Mouse (Mus musculus) CD4-positive, CD25-positive, alpha-beta regulatory T cell, adult 2 months (primary cell): ENCODE data around the gene Ddx1.
"Not testable (repeated sequence)": the region's sequence is repeated elsewhere in the genome, so short reads cannot be mapped to it uniquely, and the experiment has no call there.

Experiments
- DNase-seq: peaks from one replicate; pipeline ENCODE4 v3.0.0-alpha.2; 2012; ENCODE audit warnings: low read depth, low spot score

Gene Ddx1

DNA sequence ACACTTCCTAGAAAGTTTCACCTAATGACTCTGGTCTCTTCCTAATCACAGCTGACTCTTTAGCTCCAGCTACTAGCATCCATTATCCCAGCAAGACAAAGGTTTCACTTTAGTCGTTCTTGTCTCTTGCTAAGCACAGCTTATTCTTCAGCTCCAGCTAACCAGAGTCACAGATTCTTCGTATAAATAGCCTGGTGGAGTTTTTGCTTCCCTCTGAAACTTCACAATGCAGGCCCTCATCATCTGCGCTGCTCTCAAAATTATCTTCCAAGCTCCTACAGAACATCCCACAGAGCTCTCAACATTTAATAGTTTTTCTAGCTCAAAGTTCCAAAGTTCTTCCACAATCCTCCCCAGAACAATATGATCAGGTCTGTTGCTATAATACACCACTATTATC, 43.3 kb downstream of the Ddx1 start:
- no peak for DNase-seq

- no peak for DNase-seq
These were observed 46.7 kb downstream of the Ddx1 start for GRCm38 (mm10) chr12:13202322-13202721.

- no peak for DNase-seq
These were observed 48.4 kb downstream of the Ddx1 start for GRCm38 (mm10) chr12:13200576-13200975.

GRCm38 (mm10) chr12:13199338-13200301, 49.4 kb downstream of the Ddx1 start:
- no peak for DNase-seq

GRCm38 (mm10) chr12:13198157-13198556, 50.9 kb downstream of the Ddx1 start:
- no peak for DNase-seq

GRCm38 (mm10) chr12:13196146-13196545, 52.9 kb downstream of the Ddx1 start:
- no peak for DNase-seq

DNA sequence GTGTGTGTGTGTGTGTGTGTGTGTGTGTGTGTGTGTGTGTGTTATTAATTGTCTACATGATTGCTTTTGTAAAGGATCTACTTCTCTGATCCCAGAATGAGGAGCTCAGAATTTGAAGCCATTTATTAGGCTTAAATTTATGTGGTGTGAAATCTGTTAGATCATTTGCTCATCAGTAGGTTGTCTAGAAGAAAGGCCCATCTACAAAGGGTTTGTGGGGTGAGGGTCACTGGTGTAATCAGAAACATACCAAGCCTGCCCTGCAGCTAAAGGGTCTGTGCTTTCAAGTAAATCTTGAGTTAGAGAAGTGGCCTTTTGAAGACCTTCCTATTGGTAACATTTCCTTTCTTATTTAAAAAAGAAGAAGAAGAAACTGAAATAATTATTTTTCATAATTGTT, 53.5 kb downstream of the Ddx1 start:
- DNase-seq: no peak

GRCm38 (mm10) chr12:13188059-13188700, 60.8 kb downstream of the Ddx1 start:
- no peak for DNase-seq

DNA sequence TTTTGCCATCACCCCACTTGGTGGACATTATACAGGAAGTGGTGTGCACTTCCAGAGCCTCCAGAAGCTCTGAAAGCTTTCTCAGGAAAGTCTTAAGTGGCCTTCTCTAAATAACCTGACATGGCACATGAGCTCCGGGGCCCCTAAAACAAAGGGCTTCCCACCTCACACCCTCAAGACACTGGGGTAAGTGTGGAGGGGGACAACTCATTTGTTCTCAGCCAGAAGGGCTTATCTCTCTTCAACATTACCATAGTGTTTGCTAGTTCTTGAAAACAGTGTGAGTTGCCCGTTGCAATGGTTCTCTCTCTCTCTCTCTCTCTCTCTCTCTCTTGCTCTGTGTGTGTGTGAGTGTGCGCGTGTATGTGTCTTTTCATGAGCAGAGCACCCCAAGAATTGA, 62.8 kb downstream of the Ddx1 start:
- no peak for DNase-seq

DNA sequence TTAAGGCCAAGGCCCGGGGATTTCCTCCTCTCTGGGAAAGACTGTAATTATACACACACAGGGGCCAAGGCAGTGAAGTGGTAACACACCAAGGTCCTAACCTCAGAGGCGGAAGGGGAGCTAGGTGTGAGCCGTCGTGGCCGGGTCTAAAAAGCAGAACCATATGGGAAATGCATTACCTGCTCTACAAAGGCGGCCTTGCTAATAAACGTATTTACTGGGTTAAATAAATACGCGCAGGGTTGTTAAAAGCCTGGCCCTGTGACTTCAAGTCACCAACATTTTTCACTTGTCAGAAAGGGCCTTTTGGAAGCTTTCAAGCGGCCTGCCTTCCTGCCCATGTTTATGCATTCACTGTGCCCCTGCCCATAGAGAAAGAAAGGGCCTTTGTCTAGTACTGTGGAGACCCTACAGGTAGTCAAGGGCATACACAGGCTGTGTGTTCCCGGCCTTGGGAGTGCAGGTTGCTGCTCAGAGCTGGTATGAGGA, 64.1 kb downstream of the Ddx1 start:
- no peak for DNase-seq

- DNase-seq: not testable (repeated sequence)
These were observed 64.9 kb downstream of the Ddx1 start for GRCm38 (mm10) chr12:13184136-13184535.

DNA sequence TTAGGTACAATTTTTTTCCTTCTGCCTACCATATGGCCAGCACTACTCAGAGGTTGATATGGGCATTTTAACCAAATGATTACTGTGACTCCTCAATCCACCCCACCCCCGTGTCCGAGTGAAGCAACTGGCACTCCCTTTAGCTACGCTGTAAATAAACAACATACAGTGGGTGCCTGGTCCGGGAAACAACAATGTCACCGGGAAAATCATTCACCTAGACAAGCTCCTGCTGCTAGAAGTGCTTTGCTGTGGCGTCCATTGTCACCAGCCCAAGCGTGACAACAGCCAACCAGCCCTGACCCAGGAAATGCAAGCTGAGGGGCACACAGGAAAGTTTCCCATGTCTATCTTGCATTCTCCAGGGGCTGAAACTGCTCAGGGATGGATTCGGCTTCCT, 66.8 kb downstream of the Ddx1 start:
- DNase-seq: no peak

- DNase-seq: no peak
These were observed 67.3 kb downstream of the Ddx1 start for GRCm38 (mm10) chr12:13181721-13182120.

DNA sequence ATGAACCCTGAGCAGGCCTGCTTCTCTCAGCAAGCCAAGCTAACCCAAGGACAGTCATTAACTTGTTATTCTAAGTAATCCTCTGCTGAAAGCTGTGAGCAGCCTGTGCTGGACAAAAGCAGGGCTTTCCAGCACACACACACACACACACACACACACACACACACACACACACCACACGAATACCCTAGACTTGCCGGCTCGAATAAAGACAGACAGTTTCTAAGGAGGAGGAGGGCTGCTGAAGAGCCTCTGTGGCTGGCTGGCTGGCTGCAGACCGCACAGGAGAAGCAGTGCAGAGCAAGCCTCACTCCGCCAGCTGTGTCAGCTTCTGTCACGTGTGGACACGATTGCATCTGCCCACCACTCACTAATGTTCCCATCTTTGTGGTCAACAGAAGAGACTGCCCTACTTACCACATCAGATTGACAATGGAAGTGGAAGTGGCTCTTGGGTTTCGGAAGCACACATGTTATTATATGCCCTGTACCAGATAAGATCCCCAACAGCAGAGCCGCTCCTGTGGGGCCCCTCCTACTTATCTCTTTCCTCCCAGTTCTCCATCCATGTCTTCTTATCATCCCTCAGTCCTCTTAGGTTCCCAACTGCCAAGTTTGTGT, 68.2 kb downstream of the Ddx1 start:
- DNase-seq: no peak

GRCm38 (mm10) chr12:13180332-13180714, 68.7 kb downstream of the Ddx1 start:
- no peak for DNase-seq

DNA sequence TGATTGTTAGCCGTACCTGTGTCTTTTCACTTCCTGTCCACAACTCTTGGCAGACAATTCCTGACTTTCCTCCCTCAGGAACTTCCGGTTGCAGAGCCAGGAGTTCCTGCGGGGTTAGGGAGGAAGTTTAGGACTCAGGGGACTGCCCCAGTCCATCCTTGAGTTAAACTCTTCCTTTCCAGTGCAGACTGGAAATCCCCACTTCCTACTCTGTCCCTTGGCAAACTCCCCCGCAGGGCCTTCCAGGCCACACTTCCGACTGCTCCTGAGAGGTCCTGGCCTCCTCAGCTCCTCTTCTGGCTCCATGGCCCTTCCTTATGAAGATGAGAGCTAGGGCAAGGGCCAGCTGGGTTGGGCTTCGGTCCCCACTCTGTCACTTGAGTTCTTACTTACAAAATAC, 71.4 kb downstream of the Ddx1 start:
- DNase-seq: no peak

GRCm38 (mm10) chr12:13176927-13177326, 72.1 kb downstream of the Ddx1 start:
- no peak for DNase-seq

- no peak for DNase-seq
These were observed 72.9 kb downstream of the Ddx1 start for GRCm38 (mm10) chr12:13176136-13176535.

GRCm38 (mm10) chr12:13174022-13174421, 75.0 kb downstream of the Ddx1 start:
- DNase-seq: no peak

DNA sequence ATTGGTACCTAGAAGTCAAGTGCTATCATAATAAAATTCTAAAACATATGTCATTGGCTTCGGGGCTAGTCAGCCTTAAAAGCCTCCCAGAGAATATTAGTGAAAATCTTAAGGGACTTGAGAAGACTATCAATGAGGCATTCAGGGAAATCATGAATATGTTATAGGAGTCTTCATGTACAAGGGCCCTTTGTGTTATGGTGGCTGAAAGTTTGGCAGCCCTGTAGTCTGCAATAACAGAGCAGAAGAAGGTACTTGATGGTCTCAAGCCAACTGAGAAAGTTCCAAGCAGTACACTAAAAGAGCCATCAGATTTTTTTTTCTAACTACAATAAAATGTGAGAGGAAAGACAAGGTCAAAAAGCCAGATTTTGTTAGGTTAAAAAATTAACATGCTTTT, 80.9 kb downstream of the Ddx1 start:
- no peak for DNase-seq

DNA sequence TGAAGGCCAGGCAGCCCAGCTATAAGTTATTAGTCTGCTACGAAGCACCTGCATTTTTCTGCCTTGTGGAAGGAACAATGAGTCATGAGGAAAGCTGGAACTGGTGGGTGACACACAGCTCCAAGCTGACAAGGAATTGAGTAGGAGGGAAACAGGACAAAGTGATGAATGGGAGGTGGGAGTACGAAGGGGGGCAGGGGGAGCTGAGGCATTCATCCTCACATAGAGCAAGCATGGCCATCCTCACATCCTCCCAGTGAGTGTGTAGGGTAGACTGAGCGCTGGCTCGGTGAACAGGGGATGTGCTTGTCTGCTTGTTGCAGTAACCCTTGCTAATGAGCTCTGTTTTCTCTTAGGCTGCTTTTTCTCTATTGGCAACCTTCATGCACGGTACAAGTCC, 81.9 kb downstream of the Ddx1 start:
- DNase-seq: no peak
